Mouse (Mus musculus) CH12F3 (cell line): ENCODE measurements around the gene Plcb3.
"Not testable (repeated sequence)": the region's sequence is repeated elsewhere in the genome, so short reads cannot be mapped to it uniquely, and the experiment has no call there.

ENCODE experiments used
- in situ Hi-C: fragments of 300-500 bp; cut with MboI; formaldehyde crosslinking; loops from 2 replicates; pipeline ENCODE4 v1.14.3; 2020; ENCODE audit warnings: low sequenced_read_pairs

The Plcb3 gene

DNA sequence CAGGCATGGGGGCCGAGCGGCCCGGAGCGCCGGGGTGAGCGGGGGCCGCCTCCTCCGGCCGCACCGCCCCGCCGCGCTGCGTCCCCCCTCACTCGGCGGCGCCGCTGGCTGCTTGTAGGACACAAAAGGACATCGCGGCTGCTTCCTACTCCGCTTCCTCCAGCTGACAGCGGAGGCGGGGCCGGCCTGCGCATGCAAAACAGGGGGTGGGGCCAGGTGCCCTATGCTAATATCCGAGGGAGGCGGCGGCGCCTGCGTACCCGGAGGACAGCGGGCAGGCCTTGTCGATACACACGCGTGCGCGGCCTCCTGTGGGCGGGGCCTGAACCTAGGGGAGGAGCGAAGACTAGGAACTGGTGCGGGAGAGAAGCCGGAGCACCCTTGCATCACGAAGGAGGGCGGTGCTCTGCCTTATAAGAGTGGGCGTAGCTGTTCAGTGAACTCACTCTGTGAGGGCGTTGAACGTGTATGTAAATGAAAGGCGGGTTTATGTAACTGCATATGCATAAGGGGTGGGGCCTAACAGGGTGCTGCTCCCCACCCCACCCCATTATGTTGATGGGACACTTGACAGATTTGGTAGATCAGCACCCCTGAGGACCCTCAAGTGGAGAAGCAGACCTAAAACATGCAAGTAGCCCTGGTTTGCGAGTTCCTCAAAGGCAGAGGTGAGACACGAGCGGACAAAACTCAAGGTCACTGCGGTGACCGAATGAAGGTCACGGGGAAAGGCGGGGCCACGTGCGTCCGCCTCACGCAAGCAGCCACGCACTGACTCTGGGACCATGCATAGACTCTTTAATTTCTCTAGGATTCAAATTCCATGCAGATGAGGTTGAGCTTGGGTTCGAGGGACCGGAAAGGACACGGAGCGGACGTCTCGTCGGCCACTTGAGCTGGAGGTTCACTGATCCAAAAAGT is 54.4 kb downstream of the Plcb3 start, which contains the start of gene Esrra:
Gene Esrra, minus strand, starts transcription at position 167 of the 921 bp plus-strand sequence.
- in situ Hi-C loops = no loop called here

DNA sequence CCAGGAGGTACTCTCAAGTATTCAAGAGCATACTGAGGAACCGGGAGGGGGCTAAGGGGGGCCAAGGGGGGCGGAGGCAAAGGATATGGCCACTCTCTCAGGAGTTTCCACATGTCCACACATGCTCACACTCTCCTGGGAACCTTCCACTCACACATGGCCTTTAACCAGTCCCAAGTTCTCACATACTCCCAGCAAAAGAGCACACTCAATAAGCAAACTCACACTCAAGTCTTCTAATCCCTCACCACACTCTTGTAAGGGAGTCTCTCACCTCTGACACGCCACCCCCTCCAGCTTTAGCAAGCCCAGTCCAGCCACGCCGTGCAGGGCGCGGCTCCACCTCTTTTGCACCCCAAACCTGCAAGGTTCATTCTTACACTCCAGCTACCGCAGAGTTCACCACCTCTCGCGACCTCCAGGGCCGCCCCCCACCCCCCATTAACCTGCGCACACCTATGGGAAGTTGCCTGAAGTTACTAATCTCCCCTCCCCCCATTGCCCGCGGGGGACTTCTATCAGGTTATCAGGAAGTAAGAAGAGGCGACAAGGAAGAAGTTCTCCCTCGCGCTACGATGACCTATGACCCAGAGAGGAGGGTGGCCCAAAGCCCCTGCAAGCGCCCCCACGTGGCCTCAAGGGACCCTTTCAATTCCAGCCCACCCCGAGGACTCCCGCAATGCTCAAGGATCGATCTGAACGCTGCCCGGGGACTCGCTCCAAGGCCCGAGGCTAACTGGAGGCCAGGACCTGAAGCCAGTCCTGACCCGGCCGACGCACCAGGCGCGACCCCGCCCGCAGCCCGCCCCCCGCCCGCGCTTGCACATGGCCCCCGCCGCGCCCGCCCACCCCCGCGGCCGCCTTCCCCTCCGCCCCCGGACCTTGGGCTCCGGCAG is 55.3 kb downstream of the Plcb3 start:
- in situ Hi-C loops = no loop called here

GRCm38 (mm10) chr19:6919876-6920740 is 56.2 kb downstream of the Plcb3 start:
- in situ Hi-C loops = no loop called here

- in situ Hi-C loops = no loop called here
Measured at GRCm38 (mm10) chr19:6919431-6919830, 56.8 kb downstream of the Plcb3 start.

DNA sequence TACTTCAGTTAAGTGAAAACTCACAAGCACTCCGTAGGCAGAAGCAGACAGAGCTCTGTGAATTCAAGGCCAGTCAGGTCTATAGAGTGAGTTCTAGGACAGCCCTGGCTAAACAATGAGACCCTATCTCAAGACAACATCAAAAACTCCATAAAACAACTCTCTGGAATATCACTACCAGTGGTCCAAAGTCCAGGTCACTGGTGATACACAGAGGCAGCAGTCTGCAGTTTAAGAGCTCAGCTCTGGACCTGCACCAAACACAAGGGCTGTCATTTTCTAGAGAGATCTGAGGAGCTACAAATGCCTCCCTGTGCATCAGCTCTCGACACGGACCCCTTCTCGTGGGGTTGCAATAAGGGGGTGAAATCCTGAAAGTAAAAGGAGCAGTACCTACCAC is 57.9 kb downstream of the Plcb3 start:
- in situ Hi-C loops = no loop called here

DNA sequence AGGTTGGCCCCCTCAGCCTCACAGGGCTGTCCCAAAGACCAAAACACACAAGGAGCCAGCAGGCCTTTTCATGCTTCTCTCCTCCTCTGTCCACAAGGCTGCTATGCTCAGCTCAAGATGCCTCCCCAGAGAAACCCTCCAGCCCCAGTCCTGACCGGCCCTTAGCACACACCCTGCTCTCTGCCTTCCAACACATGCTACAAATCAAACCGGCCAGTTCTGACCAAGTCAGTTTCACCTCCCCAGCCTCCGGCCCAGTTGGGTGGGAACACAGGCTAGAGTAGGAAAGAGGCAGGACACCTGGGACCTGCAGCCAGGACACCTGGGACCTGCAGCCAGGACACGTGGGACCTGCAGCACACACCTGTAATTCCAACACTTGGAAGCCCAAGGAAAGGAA is 59.8 kb downstream of the Plcb3 start:
- in situ Hi-C loops = no loop called here

GRCm38 (mm10) chr19:6915276-6915675 is 61.0 kb downstream of the Plcb3 start:
- in situ Hi-C loops = no loop called here

DNA sequence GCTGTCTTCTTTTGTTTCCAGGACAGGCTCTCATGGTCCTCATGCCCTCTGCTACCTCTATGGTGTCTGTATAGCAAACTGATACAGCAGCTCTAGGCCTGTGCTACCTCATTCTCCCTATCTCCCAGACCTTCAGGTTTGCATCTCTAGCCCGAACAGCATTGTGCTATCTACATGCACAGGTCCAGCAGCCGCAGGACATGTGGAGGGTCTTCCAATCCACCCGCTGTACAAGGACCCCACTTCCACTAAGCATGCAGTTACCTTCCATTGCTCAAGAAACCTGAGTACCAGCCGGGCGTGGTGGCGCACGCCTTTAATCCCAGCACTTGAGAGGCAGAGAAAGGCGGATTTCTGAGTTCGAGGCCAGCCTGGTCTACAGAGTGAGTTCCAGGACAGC is 61.7 kb downstream of the Plcb3 start:
- in situ Hi-C loops = no loop called here

DNA sequence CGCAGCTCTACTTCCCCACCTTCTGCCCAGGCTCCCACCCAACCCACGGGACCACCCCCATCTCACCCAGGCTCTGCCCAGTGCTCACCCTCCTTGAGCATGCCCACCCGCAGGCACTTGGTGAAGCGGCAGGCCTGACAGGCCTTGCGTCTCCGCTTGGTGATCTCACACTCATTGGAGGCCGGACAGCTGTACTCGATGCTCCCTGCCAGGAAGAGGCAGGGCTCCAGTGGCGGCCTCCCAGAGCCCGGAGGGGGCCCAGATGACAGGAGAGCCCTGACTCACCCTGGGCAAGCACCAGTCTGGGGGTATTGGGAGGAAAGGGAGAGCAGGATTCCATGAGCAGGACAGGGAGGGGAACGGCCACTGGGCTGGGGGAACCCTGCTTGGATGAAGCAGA is 62.3 kb downstream of the Plcb3 start:
- in situ Hi-C loops = no loop called here

- in situ Hi-C loops = no loop called here
Measured at GRCm38 (mm10) chr19:6913036-6913435, 63.2 kb downstream of the Plcb3 start.

- in situ Hi-C loops = no loop called here
Measured at GRCm38 (mm10) chr19:6912205-6912970, 63.9 kb downstream of the Plcb3 start.

- in situ Hi-C loops = no loop called here
Measured at GRCm38 (mm10) chr19:6911101-6912074, 64.9 kb downstream of the Plcb3 start.

- in situ Hi-C loops = not testable (repeated sequence)
Measured at GRCm38 (mm10) chr19:6910306-6910705, 66.0 kb downstream of the Plcb3 start.

- in situ Hi-C loops = no loop called here
Measured at GRCm38 (mm10) chr19:6909507-6910289, 66.6 kb downstream of the Plcb3 start, which contains the start of the genes Trmt112 and Prdx5. TSS of gene Trmt112 (plus strand) at chr19:6909698. TSS of gene Prdx5 (minus strand) at chr19:6910106.

GRCm38 (mm10) chr19:6909021-6909420 is 67.2 kb downstream of the Plcb3 start:
- in situ Hi-C loops = no loop called here

GRCm38 (mm10) chr19:6907811-6908540 is 68.3 kb downstream of the Plcb3 start:
- in situ Hi-C loops = no loop called here

GRCm38 (mm10) chr19:6907094-6907493 is 69.2 kb downstream of the Plcb3 start:
- in situ Hi-C loops = no loop called here
